Mouse (Mus musculus): ENCODE results near the gene Ssb. TPM values are rescaled to one million over a fixed set of nuclear protein-coding genes. Genes with fewer than 3 reads are reported as not detected.

The Ssb gene
- polyA plus RNA-seq, 1 experiment from 2014 or later = 354 TPM

GRCm38 (mm10) chr2:69837244-69837967 is 24.0 kb upstream of the Ssb start:
- Histone ChIP-seq H3K27ac (no peak overlapping the region), H3K4me1 (replicated peaks; ENCODE audit: insufficient read depth, low read length) (no peaks in the 10 kb centered on the region), H3K9ac (ENCODE audit: low read depth, low read length) (no peak overlapping the region), H3K27me3 (ENCODE audit: insufficient read depth, low read length) (no peaks in the 10 kb centered on the region), H3K36me3 (ENCODE audit: insufficient read depth, low read length) (0 out of 2 replicates have a peak, but pooled peaks cover 7% of the 10 kb centered on the region), H3K4me2 (ENCODE audit: low read length) (no peak overlapping the region), H3K9me3 (replicated peaks; ENCODE audit: low read length) (no peaks in the 10 kb centered on the region), H3K4me3 (replicated peaks; ENCODE audit: low read depth, low read length) (no peak overlapping the region)
- TF ChIP-seq CTCF (IDR thresholded peaks at IDR 0.05; ENCODE audit: low read depth) = no peak; the same call in 1 of the 2 replicates
- DNase-seq (ENCODE audit: low spot score) (no peak), ATAC-seq (replicated peaks; ENCODE audit: low FRiP score, low read depth) (no peak)
- WGBS = 78% methylated on average over 7 of the region's 7 CpGs

GRCm38 (mm10) chr2:69837996-69838395 is 23.4 kb upstream of the Ssb start:
- no peak overlapping the region for H3K9ac ChIP-seq (ENCODE audit: low read depth, low read length)
- no peaks in the 10 kb centered on the region for H3K27me3 ChIP-seq (ENCODE audit: insufficient read depth, low read length)
- H3K36me3 ChIP-seq (ENCODE audit: insufficient read depth, low read length) = 0 out of 2 replicates have a peak, but pooled peaks cover 4% of the 10 kb centered on the region
- no peak for DNase-seq (ENCODE audit: low spot score)
- WGBS = 39% methylated on average over 3 of the region's 3 CpGs
- no peaks in the 10 kb centered on the region for H3K9me3 ChIP-seq (replicated peaks; ENCODE audit: low read length)
- H3K4me1 ChIP-seq (replicated peaks; ENCODE audit: insufficient read depth, low read length) = no peaks in the 10 kb centered on the region
- no peak overlapping the region for H3K27ac ChIP-seq
- no peak; the same call in 1 of the 2 replicates for TF ChIP-seq CTCF (IDR thresholded peaks at IDR 0.05; ENCODE audit: low read depth)
- no peak for ATAC-seq (replicated peaks; ENCODE audit: low FRiP score, low read depth)
- no peak overlapping the region for H3K4me2 ChIP-seq (ENCODE audit: low read length)
- H3K4me3 ChIP-seq (replicated peaks; ENCODE audit: low read depth, low read length) = no peak overlapping the region

GRCm38 (mm10) chr2:69838707-69839106 is 22.7 kb upstream of the Ssb start:
- H3K4me1 ChIP-seq (replicated peaks; ENCODE audit: insufficient read depth, low read length) = no peaks in the 10 kb centered on the region
- TF ChIP-seq CTCF (IDR thresholded peaks at IDR 0.05; ENCODE audit: low read depth) = no peak
- H3K36me3 ChIP-seq (ENCODE audit: insufficient read depth, low read length) = 0 out of 2 replicates have a peak, but pooled peaks cover 4% of the 10 kb centered on the region
- no peak overlapping the region for H3K9ac ChIP-seq (ENCODE audit: low read depth, low read length)
- H3K9me3 ChIP-seq (replicated peaks; ENCODE audit: low read length) = no peaks in the 10 kb centered on the region
- ATAC-seq (replicated peaks; ENCODE audit: low FRiP score, low read depth) = no peak
- no peak overlapping the region for H3K4me3 ChIP-seq (replicated peaks; ENCODE audit: low read depth, low read length)
- H3K27ac ChIP-seq = no peak overlapping the region
- H3K27me3 ChIP-seq (ENCODE audit: insufficient read depth, low read length) = no peaks in the 10 kb centered on the region
- H3K4me2 ChIP-seq (ENCODE audit: low read length) = no peak overlapping the region
- DNase-seq (ENCODE audit: low spot score) = no peak

DNA sequence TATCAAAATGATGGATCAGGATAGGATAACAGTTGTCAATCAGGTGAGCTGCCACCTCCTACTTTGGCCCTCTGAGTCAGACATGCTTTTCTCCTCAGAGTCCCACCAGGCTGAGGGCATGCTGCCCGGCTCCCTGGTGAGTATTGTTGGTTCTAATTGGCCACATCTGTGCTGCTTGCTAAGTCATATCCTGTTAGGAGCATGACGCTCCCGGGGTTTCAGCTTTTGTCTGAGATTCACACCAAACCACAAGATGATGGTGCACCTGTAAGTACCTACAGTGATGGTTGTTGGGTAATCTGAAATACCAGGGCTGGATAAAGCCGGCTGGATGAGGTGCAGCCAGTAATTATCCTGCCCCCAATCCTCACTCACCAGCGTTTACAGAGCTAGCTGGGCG is 21.1 kb upstream of the Ssb start:
- 51% methylated on average over 6 of the region's 6 CpGs for WGBS

DNA sequence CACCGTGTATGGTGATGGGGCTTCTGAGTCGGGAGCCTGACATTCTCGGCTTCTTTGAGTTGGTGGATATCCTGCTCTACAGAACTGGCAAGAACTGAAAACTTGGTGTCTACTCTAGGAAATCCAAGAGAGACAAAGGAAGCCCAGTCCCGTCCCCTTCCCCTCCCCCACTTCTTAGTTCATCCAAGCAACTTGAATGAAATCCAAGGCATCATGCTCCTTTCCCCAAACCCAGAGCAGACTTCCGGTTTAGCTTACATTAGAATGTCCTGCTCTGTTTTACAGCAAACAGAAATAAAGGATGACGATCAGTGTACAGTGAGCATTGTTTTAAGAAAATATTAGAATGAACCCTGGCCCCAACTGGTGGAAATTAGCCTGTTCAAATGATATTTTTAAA is 12.1 kb upstream of the Ssb start:
- Histone ChIP-seq H3K4me3 (replicated peaks; ENCODE audit: low read depth, low read length) (no peak overlapping the region), H3K9me3 (replicated peaks; ENCODE audit: low read length) (no peaks in the 10 kb centered on the region), H3K4me2 (ENCODE audit: low read length) (no peak overlapping the region), H3K27me3 (ENCODE audit: insufficient read depth, low read length) (no peaks in the 10 kb centered on the region), H3K27ac (peak overlapping the region; percentile 66; the same call in 1 of the 2 replicates), H3K36me3 (ENCODE audit: insufficient read depth, low read length) (no peaks in the 10 kb centered on the region), H3K9ac (ENCODE audit: low read depth, low read length) (no peak overlapping the region), H3K4me1 (replicated peaks; ENCODE audit: insufficient read depth, low read length) (no peaks in the 10 kb centered on the region)
- 63% methylated on average over 6 of the region's 6 CpGs for whole genome bisulfite sequencing
- no peak for TF ChIP-seq CTCF (IDR thresholded peaks at IDR 0.05; ENCODE audit: low read depth)
- ATAC-seq (replicated peaks; ENCODE audit: low FRiP score, low read depth) (no peak), DNase-seq (ENCODE audit: low spot score) (peak; percentile 61)

More for the DNA sequence above, 21.1 kb upstream of the Ssb start:
- Histone ChIP-seq H3K36me3 (ENCODE audit: insufficient read depth, low read length) (0 out of 2 replicates have a peak, but pooled peaks cover 4% of the 10 kb centered on the region), H3K9ac (ENCODE audit: low read depth, low read length) (no peak overlapping the region), H3K4me1 (replicated peaks; ENCODE audit: insufficient read depth, low read length) (no peaks in the 10 kb centered on the region), H3K4me2 (ENCODE audit: low read length) (no peak overlapping the region), H3K27ac (no peak overlapping the region), H3K4me3 (replicated peaks; ENCODE audit: low read depth, low read length) (no peak overlapping the region), H3K27me3 (ENCODE audit: insufficient read depth, low read length) (no peaks in the 10 kb centered on the region), H3K9me3 (replicated peaks; ENCODE audit: low read length) (no peaks in the 10 kb centered on the region)
- TF ChIP-seq CTCF (IDR thresholded peaks at IDR 0.05; ENCODE audit: low read depth) = no peak
- no peak for DNase-seq (ENCODE audit: low spot score)
- ATAC-seq (replicated peaks; ENCODE audit: low FRiP score, low read depth) = no peak

DNA sequence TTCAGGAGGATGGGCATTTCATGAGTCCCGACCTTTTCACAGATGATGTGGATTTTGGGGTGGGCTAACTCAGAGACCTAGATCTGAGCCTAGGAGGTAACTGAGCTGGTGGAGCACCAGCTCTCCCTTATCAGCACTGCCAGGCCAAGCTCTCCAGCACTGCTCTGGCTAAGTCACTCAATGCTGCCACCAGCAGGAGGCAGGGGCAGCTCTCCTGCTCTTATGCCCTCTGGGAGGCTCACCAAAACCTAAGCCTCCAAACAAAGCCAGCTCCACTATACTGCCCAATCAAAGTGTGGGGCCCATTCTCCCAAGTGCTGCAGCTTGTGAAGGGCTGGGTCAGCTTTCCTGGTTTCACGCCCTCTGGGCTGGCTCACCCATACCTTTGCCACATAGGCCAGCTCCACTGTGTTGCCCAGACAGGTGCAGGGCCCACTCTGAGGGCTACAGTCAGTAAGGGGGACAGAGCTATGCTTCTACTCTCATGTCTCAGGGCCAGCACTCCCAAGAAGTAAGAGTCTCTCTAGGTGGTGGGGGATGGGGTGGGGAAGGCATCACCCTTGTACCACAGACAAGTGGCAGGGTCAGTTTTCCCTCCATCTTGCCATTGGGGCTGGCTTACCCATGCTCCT is 9.8 kb upstream of the Ssb start:
- TF ChIP-seq CTCF (IDR thresholded peaks at IDR 0.05; ENCODE audit: low read depth) = peak; percentile 43; the same call in 1 of the 2 replicates
- peak; percentile 50; the same call in 1 of the 2 replicates for ATAC-seq (replicated peaks; ENCODE audit: low FRiP score, low read depth)
- no peaks in the 10 kb centered on the region for H3K9me3 ChIP-seq (replicated peaks; ENCODE audit: low read length)
- no peak overlapping the region for H3K9ac ChIP-seq (ENCODE audit: low read depth, low read length)
- H3K4me2 ChIP-seq (ENCODE audit: low read length) = no peak overlapping the region
- no peaks in the 10 kb centered on the region for H3K4me1 ChIP-seq (replicated peaks; ENCODE audit: insufficient read depth, low read length)
- no peak for DNase-seq (ENCODE audit: low spot score)
- H3K4me3 ChIP-seq (replicated peaks; ENCODE audit: low read depth, low read length) = no peak overlapping the region
- 58% methylated on average over 2 of the region's 2 CpGs for WGBS
- H3K27me3 ChIP-seq (ENCODE audit: insufficient read depth, low read length) = no peaks in the 10 kb centered on the region
- no peak overlapping the region for H3K27ac ChIP-seq
- no peaks in the 10 kb centered on the region for H3K36me3 ChIP-seq (ENCODE audit: insufficient read depth, low read length)
